Mouse (Mus musculus) liver, embryonic 14.5 days (tissue): ENCODE measurements around the gene Rhot2. TPM values are rescaled to one million over a fixed set of nuclear protein-coding genes. Genes with fewer than 3 reads are reported as not detected.

ENCODE experiments used
- ATAC-seq: fragments of 200-750 bp; cut with Nextera tagmentation; 2 replicates; pipeline ENCODE4 v1.8.0; 2017; ENCODE audit warnings: moderate number of reproducible peaks, mild to moderate bottlenecking, moderate library complexity; ENCODE audit not compliant: insufficient read depth
- DNase-seq, 3 experiments: peaks; one replicate each; pipeline ENCODE4 v3.0.0-alpha.2; 2012 to 2013; ENCODE audit warnings: low read depth in 3 of 3, low spot score in 3 of 3
- H3K27ac ChIP-seq: fragments of 300-500 bp; sonication (generic); 2 replicates; pipeline ENCODE4 v1.5.1; 2014; ENCODE audit warnings: moderate library complexity, mild to moderate bottlenecking, control low read depth, inconsistent platforms
- H3K27me3 ChIP-seq: fragments of 300-500 bp; sonication (generic); 2 replicates; pipeline ENCODE4 v1.6.1; 2014; ENCODE audit warnings: mild to moderate bottlenecking, low read length, moderate library complexity; ENCODE audit not compliant: control insufficient read depth, insufficient read depth
- H3K36me3 ChIP-seq: fragments of 300-500 bp; sonication (generic); replicated peaks from 2 replicates; pipeline ENCODE4 v1.6.1; 2014; ENCODE audit warnings: low read depth; ENCODE audit not compliant: control insufficient read depth, insufficient read depth
- H3K4me1 ChIP-seq, 2 experiments: fragments of 200-500 bp in 1 of 2; fragments of 300-500 bp in 1 of 2; sonication (generic) in 1 of 2; replicated peaks; 2 replicates each; pipeline ENCODE4 v1.6.1; 2012 to 2014; ENCODE audit warnings: antibody characterized with exemption in 1 of 2, inconsistent platforms in 1 of 2, low read length in 1 of 2; ENCODE audit not compliant: control insufficient read depth in 2 of 2, insufficient read depth in 2 of 2
- H3K4me2 ChIP-seq: fragments of 300-500 bp; sonication (generic); 2 replicates; pipeline ENCODE4 v1.6.1; 2014; ENCODE audit warnings: low read depth, mild to moderate bottlenecking, control low read depth, moderate library complexity
- H3K4me3 ChIP-seq, 2 experiments: fragments of 200-500 bp in 1 of 2; fragments of 300-500 bp in 1 of 2; sonication (generic) in 1 of 2; 2 replicates each; pipeline ENCODE4 v1.5.1; 2012 to 2014; ENCODE audit warnings: low read depth in 2 of 2, low read length in 2 of 2, mild to moderate bottlenecking in 2 of 2, control low read depth in 1 of 2, inconsistent platforms in 1 of 2, moderate library complexity in 1 of 2; ENCODE audit not compliant: insufficient read depth in 1 of 2
- H3K9ac ChIP-seq: fragments of 300-500 bp; sonication (generic); replicated peaks from 2 replicates; pipeline ENCODE4 v1.6.1; 2014; ENCODE audit warnings: mild to moderate bottlenecking, control low read depth, moderate library complexity
- H3K9me3 ChIP-seq: fragments of 300-500 bp; sonication (generic); 2 replicates; pipeline ENCODE4 v1.6.1; 2016; ENCODE audit warnings: low read length, mixed read lengths; ENCODE audit not compliant: control insufficient read depth
- CTCF ChIP-seq: IDR thresholded peaks from 2 replicates; pipeline ENCODE4 v1.5.1; 2016; ENCODE audit warnings: antibody characterized with exemption, low read depth, control low read depth
- EP300 ChIP-seq: IDR thresholded peaks from 2 replicates; pipeline ENCODE4 v1.6.1; 2016; ENCODE audit warnings: antibody characterized with exemption, low read depth
- WGBS: fragments of 180-500 bp; shearing (Covaris S2); extraction: QIAGEN DNeasy Blood & Tissue Kit; methylation state at CpG from one replicate; pipeline ENCODE4 v1.1.7; 2014; ENCODE audit not compliant: insufficient replicate concordance; 5-methylcytosine and 5-hydroxymethylcytosine counted together
- microRNA-seq: library from miRNA; unstranded; fragments of <30 nt; microRNA quantifications from one replicate; pipeline ENCODE4, GENCODE M21; 2016
- polyA plus RNA-seq, 2 experiments: library from polyadenylated mRNA; depleted of rRNA in 1 of 2; stranded (reverse) in 1 of 2; unstranded in 1 of 2; fragments of >200 nt; fragmentation: Nextera tagmentation in 1 of 2; extraction: Ambion mirVana in 1 of 2; gene quantifications; 2 replicates each; pipeline versions ENCODE4 v1.2.1 to v1.2.3; 2012 to 2014

The Rhot2 gene
- polyA plus RNA-seq, 2 experiments, result 4.2 to 33.3 TPM

- no peak for TF ChIP-seq CTCF
- no peak for TF ChIP-seq EP300
- Histone ChIP-seq H3K36me3 (no peaks in the 10 kb centered on the region), H3K9ac (no peak overlapping the region), H3K27ac (no peak overlapping the region), H3K4me3 (no peak overlapping the region), H3K27me3 (no peaks in the 10 kb centered on the region), H3K4me1 (peaks cover 11 to 25% of the 10 kb centered on the region in 2 experiments), H3K9me3 (no peaks in the 10 kb centered on the region), H3K4me2 (no peak overlapping the region)
- no peak for ATAC-seq
- DNase-seq, result no peak
- 83% methylated on average over 17 of the region's 17 CpGs for WGBS
These were observed 49.7 kb downstream of the Rhot2 start for GRCm38 (mm10) chr17:25794998-25795397.

GRCm38 (mm10) chr17:25794197-25794596, 50.5 kb downstream of the Rhot2 start:
- 78% methylated on average over 13 of the region's 13 CpGs for WGBS
- TF ChIP-seq CTCF (no peak), EP300 (no peak)
- DNase-seq (no peak), ATAC-seq (no peak)
- no peak overlapping the region for H3K9ac ChIP-seq
- peaks cover 11 to 25% of the 10 kb centered on the region in 2 experiments for H3K4me1 ChIP-seq
- no peaks in the 10 kb centered on the region for H3K27me3 ChIP-seq
- no peaks in the 10 kb centered on the region for H3K9me3 ChIP-seq
- H3K36me3 ChIP-seq, result peaks cover 6% of the 10 kb centered on the region
- H3K27ac ChIP-seq, result no peak overlapping the region
- no peak overlapping the region for H3K4me3 ChIP-seq
- no peak overlapping the region for H3K4me2 ChIP-seq

GRCm38 (mm10) chr17:25792615-25793014, 52.0 kb downstream of the Rhot2 start, which contains the start of gene Fam173a:
Gene Fam173a (minus strand): TSS chr17:25792901.
- Histone ChIP-seq H3K27ac (peak within 1 kb of the TSS; percentile 57), H3K36me3 (peaks cover 6% of the 10 kb centered on the region), H3K4me2 (peak within 1 kb of the TSS; percentile 95), H3K27me3 (no peaks in the 10 kb centered on the region), H3K9me3 (no peaks in the 10 kb centered on the region), H3K4me1 (peaks cover 11 to 24% of the 10 kb centered on the region in 2 experiments), H3K9ac (peak within 1 kb of the TSS; percentile 71), H3K4me3 (peak within 1 kb of the TSS; percentile 78 to 95)
- WGBS, result under 1% methylated on average over 14 of the region's 14 CpGs
- DNase-seq (peak in 1 of 3 experiments; percentile 34), ATAC-seq (peak; percentile 48)
- TF ChIP-seq EP300, result no peak
- TF ChIP-seq CTCF, result no peak

- Histone ChIP-seq H3K4me3 (peak overlapping the region; percentile 78 to 95), H3K9me3 (no peaks in the 10 kb centered on the region), H3K4me2 (peak overlapping the region; percentile 95), H3K4me1 (peaks cover 7 to 19% of the 10 kb centered on the region in 2 experiments), H3K36me3 (peaks cover 6% of the 10 kb centered on the region), H3K27ac (peak overlapping the region; percentile 57), H3K27me3 (no peaks in the 10 kb centered on the region), H3K9ac (peak overlapping the region; percentile 71)
- peak; percentile 71 to 73 (median 72) for DNase-seq
- ATAC-seq, result peak; percentile 73
- under 1% methylated on average over 45 of the region's 45 CpGs for WGBS
- TF ChIP-seq CTCF (no peak), EP300 (no peak)
These were observed 52.7 kb downstream of the Rhot2 start for GRCm38 (mm10) chr17:25791843-25792527.

- H3K9me3 ChIP-seq, result no peaks in the 10 kb centered on the region
- peak overlapping the region; percentile 57 for H3K27ac ChIP-seq
- 29% methylated on average over 19 of the region's 19 CpGs for WGBS
- TF ChIP-seq EP300, result no peak
- TF ChIP-seq CTCF, result peak; percentile 18; the same call in 1 of the 2 replicates
- ATAC-seq, result no peak
- no peak for DNase-seq
- H3K36me3 ChIP-seq, result peaks cover 6% of the 10 kb centered on the region
- H3K4me1 ChIP-seq, result peaks cover 7 to 19% of the 10 kb centered on the region in 2 experiments
- H3K9ac ChIP-seq, result peak overlapping the region; percentile 71
- H3K4me3 ChIP-seq, result peak overlapping the region; percentile 78 to 95
- H3K27me3 ChIP-seq, result no peaks in the 10 kb centered on the region
- peak overlapping the region; percentile 95 for H3K4me2 ChIP-seq
These were observed 53.3 kb downstream of the Rhot2 start for GRCm38 (mm10) chr17:25791320-25791842.

Small RNA genes lying within 50 kb of the gene (microRNA-seq; reads per million reads assigned to microRNA genes)
- gene Mir3082, result not detected

Other genes starting within 250 kb of the Rhot2 start
- 0.60 TPM in 1 of 2 replicates, not detected in the other for gene Gng13, start 127.7 kb downstream of the Rhot2 start, polyA plus RNA-seq (2012; rRNA removed)
- gene Gng13, start 127.7 kb downstream of the Rhot2 start, polyA plus RNA-seq (2014; fragmentation: Nextera tagmentation; extraction: Ambion mirVana), result not detected in 2 replicates
- 14.4 and 19.6 TPM in 2 replicates for gene Chtf18, start 117.4 kb downstream of the Rhot2 start, polyA plus RNA-seq (2012; rRNA removed)
- 12.4 and 15.5 TPM in 2 replicates for gene Chtf18, start 117.4 kb downstream of the Rhot2 start, polyA plus RNA-seq (2014; fragmentation: Nextera tagmentation; extraction: Ambion mirVana)
- gene Rpusd1, start 117.2 kb downstream of the Rhot2 start, polyA plus RNA-seq (2012; rRNA removed), result 9.5 and 11.1 TPM in 2 replicates
- gene Rpusd1, start 117.2 kb downstream of the Rhot2 start, polyA plus RNA-seq (2014; fragmentation: Nextera tagmentation; extraction: Ambion mirVana), result 5.9 and 6.1 TPM in 2 replicates
- gene Mslnl, start 108.8 kb downstream of the Rhot2 start, polyA plus RNA-seq (2012; rRNA removed), result not detected in 2 replicates
- gene Mslnl, start 108.8 kb downstream of the Rhot2 start, polyA plus RNA-seq (2014; fragmentation: Nextera tagmentation; extraction: Ambion mirVana), result not detected in 2 replicates
- 0.66 and 0.69 TPM in 2 replicates for gene Msln, start 90.5 kb downstream of the Rhot2 start, polyA plus RNA-seq (2012; rRNA removed)
- gene Msln, start 90.5 kb downstream of the Rhot2 start, polyA plus RNA-seq (2014; fragmentation: Nextera tagmentation; extraction: Ambion mirVana), result 0.91 and 1.0 TPM in 2 replicates
- 7.5 and 10.2 TPM in 2 replicates for gene Narfl, start 71.1 kb downstream of the Rhot2 start, polyA plus RNA-seq (2012; rRNA removed)
- 12.9 and 14.0 TPM in 2 replicates for gene Narfl, start 71.1 kb downstream of the Rhot2 start, polyA plus RNA-seq (2014; fragmentation: Nextera tagmentation; extraction: Ambion mirVana)
- gene Haghl, start 59.2 kb downstream of the Rhot2 start, polyA plus RNA-seq (2012; rRNA removed), result 6.1 and 7.6 TPM in 2 replicates
- 5.8 and 6.1 TPM in 2 replicates for gene Haghl, start 59.2 kb downstream of the Rhot2 start, polyA plus RNA-seq (2014; fragmentation: Nextera tagmentation; extraction: Ambion mirVana)
- 0.02 and 0.03 TPM in 2 replicates for gene Ccdc78, start 58.3 kb downstream of the Rhot2 start, polyA plus RNA-seq (2012; rRNA removed)
- not detected in 2 replicates for gene Ccdc78, start 58.3 kb downstream of the Rhot2 start, polyA plus RNA-seq (2014; fragmentation: Nextera tagmentation; extraction: Ambion mirVana)
- gene Fam173a, start 52.0 kb downstream of the Rhot2 start, polyA plus RNA-seq (2012; rRNA removed), result 37.7 and 46.6 TPM in 2 replicates
- gene Fam173a, start 52.0 kb downstream of the Rhot2 start, polyA plus RNA-seq (2014; fragmentation: Nextera tagmentation; extraction: Ambion mirVana), result 57.2 and 57.7 TPM in 2 replicates
- not detected in 2 replicates for gene AC134908.4, start 49.2 kb downstream of the Rhot2 start, polyA plus RNA-seq (2012; rRNA removed)
- not detected in 2 replicates for gene AC134908.4, start 49.2 kb downstream of the Rhot2 start, polyA plus RNA-seq (2014; fragmentation: Nextera tagmentation; extraction: Ambion mirVana)
- gene Metrn, start 47.7 kb downstream of the Rhot2 start, polyA plus RNA-seq (2012; rRNA removed), result 20.3 and 27.3 TPM in 2 replicates
- gene Metrn, start 47.7 kb downstream of the Rhot2 start, polyA plus RNA-seq (2014; fragmentation: Nextera tagmentation; extraction: Ambion mirVana), result 4.1 TPM in 2 replicates
- gene Fbxl16, start 35.8 kb downstream of the Rhot2 start, polyA plus RNA-seq (2012; rRNA removed), result 0.04 and 0.22 TPM in 2 replicates
- gene Fbxl16, start 35.8 kb downstream of the Rhot2 start, polyA plus RNA-seq (2014; fragmentation: Nextera tagmentation; extraction: Ambion mirVana), result not detected in 2 replicates
- 14.1 and 14.3 TPM in 2 replicates for gene Wdr24, start 21.2 kb downstream of the Rhot2 start, polyA plus RNA-seq (2012; rRNA removed)
- gene Wdr24, start 21.2 kb downstream of the Rhot2 start, polyA plus RNA-seq (2014; fragmentation: Nextera tagmentation; extraction: Ambion mirVana), result 9.2 and 11.4 TPM in 2 replicates
- gene Jmjd8, start 16.0 kb downstream of the Rhot2 start, polyA plus RNA-seq (2012; rRNA removed), result 17.3 and 17.9 TPM in 2 replicates
- 13.7 and 16.2 TPM in 2 replicates for gene Jmjd8, start 16.0 kb downstream of the Rhot2 start, polyA plus RNA-seq (2014; fragmentation: Nextera tagmentation; extraction: Ambion mirVana)
- 70.2 and 85.1 TPM in 2 replicates for gene Stub1, start 11.4 kb downstream of the Rhot2 start, polyA plus RNA-seq (2012; rRNA removed)
- 96.7 and 100 TPM in 2 replicates for gene Stub1, start 11.4 kb downstream of the Rhot2 start, polyA plus RNA-seq (2014; fragmentation: Nextera tagmentation; extraction: Ambion mirVana)
- gene Rhbdl1, start 7.6 kb downstream of the Rhot2 start, polyA plus RNA-seq (2012; rRNA removed), result 1.5 and 2.0 TPM in 2 replicates
- 0.35 and 0.58 TPM in 2 replicates for gene Rhbdl1, start 7.6 kb downstream of the Rhot2 start, polyA plus RNA-seq (2014; fragmentation: Nextera tagmentation; extraction: Ambion mirVana)
- gene Gm20683, start 3.1 kb downstream of the Rhot2 start, polyA plus RNA-seq (2012; rRNA removed), result 3.3 and 6.9 TPM in 2 replicates
- 0.43 TPM in 1 of 2 replicates, not detected in the other for gene Gm20683, start 3.1 kb downstream of the Rhot2 start, polyA plus RNA-seq (2014; fragmentation: Nextera tagmentation; extraction: Ambion mirVana)
- gene Wdr90, start 16.6 kb upstream of the Rhot2 start, polyA plus RNA-seq (2012; rRNA removed), result 18.1 and 19.6 TPM in 2 replicates
- 7.5 and 11.1 TPM in 2 replicates for gene Wdr90, start 16.6 kb upstream of the Rhot2 start, polyA plus RNA-seq (2014; fragmentation: Nextera tagmentation; extraction: Ambion mirVana)
- gene Mcrip2, start 23.9 kb upstream of the Rhot2 start, polyA plus RNA-seq (2012; rRNA removed), result 22.1 and 23.1 TPM in 2 replicates
- 44.0 and 44.9 TPM in 2 replicates for gene Mcrip2, start 23.9 kb upstream of the Rhot2 start, polyA plus RNA-seq (2014; fragmentation: Nextera tagmentation; extraction: Ambion mirVana)
- 45.3 and 47.6 TPM in 2 replicates for gene Mettl26, start 30.2 kb upstream of the Rhot2 start, polyA plus RNA-seq (2012; rRNA removed)
- 46.5 and 50.3 TPM in 2 replicates for gene Mettl26, start 30.2 kb upstream of the Rhot2 start, polyA plus RNA-seq (2014; fragmentation: Nextera tagmentation; extraction: Ambion mirVana)
- gene Wfikkn1, start 36.0 kb upstream of the Rhot2 start, polyA plus RNA-seq (2012; rRNA removed), result 0.54 and 0.71 TPM in 2 replicates
- gene Wfikkn1, start 36.0 kb upstream of the Rhot2 start, polyA plus RNA-seq (2014; fragmentation: Nextera tagmentation; extraction: Ambion mirVana), result 0.52 and 0.67 TPM in 2 replicates
- gene Rab40c, start 74.9 kb upstream of the Rhot2 start, polyA plus RNA-seq (2012; rRNA removed), result 6.4 and 7.8 TPM in 2 replicates
- gene Rab40c, start 74.9 kb upstream of the Rhot2 start, polyA plus RNA-seq (2014; fragmentation: Nextera tagmentation; extraction: Ambion mirVana), result 3.4 and 3.8 TPM in 2 replicates
- 270 and 414 TPM in 2 replicates for gene Pigq, start 100.1 kb upstream of the Rhot2 start, polyA plus RNA-seq (2012; rRNA removed)
- gene Pigq, start 100.1 kb upstream of the Rhot2 start, polyA plus RNA-seq (2014; fragmentation: Nextera tagmentation; extraction: Ambion mirVana), result 170 and 186 TPM in 2 replicates
- 4.3 and 8.9 TPM in 2 replicates for gene Nhlrc4, start 100.1 kb upstream of the Rhot2 start, polyA plus RNA-seq (2012; rRNA removed)
- 1.9 and 4.6 TPM in 2 replicates for gene Nhlrc4, start 100.1 kb upstream of the Rhot2 start, polyA plus RNA-seq (2014; fragmentation: Nextera tagmentation; extraction: Ambion mirVana)
- gene A930017K11Rik, start 107.7 kb upstream of the Rhot2 start, polyA plus RNA-seq (2012; rRNA removed), result 0.16 and 0.24 TPM in 2 replicates
- gene A930017K11Rik, start 107.7 kb upstream of the Rhot2 start, polyA plus RNA-seq (2014; fragmentation: Nextera tagmentation; extraction: Ambion mirVana), result 0.13 and 0.37 TPM in 2 replicates
- gene Capn15, start 140.9 kb upstream of the Rhot2 start, polyA plus RNA-seq (2012; rRNA removed), result 7.7 and 9.0 TPM in 2 replicates
- gene Capn15, start 140.9 kb upstream of the Rhot2 start, polyA plus RNA-seq (2014; fragmentation: Nextera tagmentation; extraction: Ambion mirVana), result 8.3 and 11.8 TPM in 2 replicates
- gene Rab11fip3, start 224.7 kb upstream of the Rhot2 start, polyA plus RNA-seq (2012; rRNA removed), result 2.1 and 2.3 TPM in 2 replicates
- gene Rab11fip3, start 224.7 kb upstream of the Rhot2 start, polyA plus RNA-seq (2014; fragmentation: Nextera tagmentation; extraction: Ambion mirVana), result 1.4 and 1.8 TPM in 2 replicates
- gene Decr2, start 245.5 kb upstream of the Rhot2 start, polyA plus RNA-seq (2012; rRNA removed), result 6.2 and 6.8 TPM in 2 replicates
- gene Decr2, start 245.5 kb upstream of the Rhot2 start, polyA plus RNA-seq (2014; fragmentation: Nextera tagmentation; extraction: Ambion mirVana), result 5.5 and 6.5 TPM in 2 replicates